Mouse (Mus musculus) stomach, postnatal 0 days (tissue): ENCODE results near the gene Sytl2.

Experiments
- CTCF ChIP-seq: IDR thresholded peaks from 2 replicates; pipeline ENCODE4 v1.5.1; 2016; ENCODE audit warnings: antibody characterized with exemption, low read depth, mild to moderate bottlenecking, moderate library complexity
- EP300 ChIP-seq: optimal IDR thresholded peaks from 2 replicates; pipeline ENCODE3; 2016; ENCODE audit warnings: antibody characterized with exemption

- TF ChIP-seq EP300 (no peak), CTCF (no peak)
Measured at GRCm38 (mm10) chr7:90386885-90387459, 84.9 kb downstream of the Sytl2 start.
